Mouse (Mus musculus) E14TG2a.4 (cell line): ENCODE measurements around the gene Zbtb9.

ENCODE experiments used
- CTCF ChIP-seq: conservative IDR thresholded peaks from 2 replicates; pipeline ENCODE4 v1.5.1; 2014; ENCODE audit warnings: low read length
- NANOG ChIP-seq: IDR thresholded peaks from 2 replicates; pipeline ENCODE4 v1.6.1; 2014; ENCODE audit warnings: borderline replicate concordance, low read length, mixed read lengths
- POU5F1 ChIP-seq: IDR thresholded peaks from 2 replicates; pipeline ENCODE4 v1.6.1; 2014; ENCODE audit warnings: low read length, borderline replicate concordance

DNA sequence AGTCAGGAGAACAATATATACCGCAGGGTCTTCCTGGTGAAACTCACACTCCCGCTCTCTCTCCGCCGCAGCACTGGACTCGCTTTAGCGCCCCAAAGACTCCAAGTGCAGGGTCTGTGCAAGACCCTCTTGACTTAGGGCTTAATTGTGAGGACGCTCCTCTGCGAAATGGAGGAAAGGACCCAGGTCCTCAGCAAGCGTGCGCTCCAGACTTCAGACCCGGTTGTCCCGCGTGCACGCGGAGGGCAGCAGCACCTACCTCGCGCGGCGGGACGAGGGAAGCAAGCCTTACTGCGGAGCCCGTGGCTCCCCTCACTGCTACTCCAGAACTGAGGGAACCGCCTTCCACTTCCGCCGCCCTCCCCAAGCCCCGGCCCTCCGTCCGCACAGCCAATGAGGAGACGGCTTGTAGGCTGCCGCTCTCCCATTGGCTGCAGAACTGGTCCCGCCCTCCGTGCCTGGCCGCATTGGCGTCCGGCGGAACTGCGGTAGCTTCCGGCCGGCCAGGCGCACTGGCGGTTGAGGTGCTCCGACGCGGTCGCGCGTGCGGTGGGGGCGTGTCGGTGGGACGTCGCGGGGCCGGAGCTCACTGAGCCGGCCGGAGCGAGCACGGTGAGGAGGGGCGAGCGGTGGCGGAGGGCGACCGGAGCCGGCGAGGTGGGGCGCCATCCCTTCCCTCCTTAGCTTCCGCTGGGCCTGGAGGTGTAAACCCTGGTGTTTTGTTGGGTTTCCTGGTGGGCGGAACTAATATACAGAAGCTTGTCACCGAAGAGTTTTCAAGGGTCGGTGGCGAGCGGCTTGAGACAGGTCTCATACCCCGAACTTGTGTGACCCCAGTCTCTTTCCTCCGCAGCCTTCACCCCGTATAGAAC is at the start of gene Zbtb9:
- no peak for TF ChIP-seq CTCF
- no peak for TF ChIP-seq NANOG
- TF ChIP-seq POU5F1, result no peak
